Mouse (Mus musculus): ENCODE data around the gene Tceanc2.

Gene Tceanc2

GRCm38 (mm10) chr4:107179561-107179960, 645 bp upstream of the Tceanc2 start:
- in situ Hi-C loops (cut with MboI, MseI): loop anchor here (10.0 kb wide), 1 partner anchor 345 kb away; no protein-coding TSS in a partner anchor

GRCm38 (mm10) chr4:107178182-107178829, 610 bp downstream of the Tceanc2 start, which contains the start of gene Tmem59:
TSS of gene Tmem59 (plus strand) at chr4:107178399.
- in situ Hi-C loops (cut with MboI, MseI): loop anchor here (10.0 kb wide), 1 partner anchor 344 kb away; no protein-coding TSS in a partner anchor

GRCm38 (mm10) chr4:107177506-107177905, 1.4 kb downstream of the Tceanc2 start:
- in situ Hi-C loops (cut with MboI, MseI): loop anchor here (10.0 kb wide), 1 partner anchor 343 kb away; no protein-coding TSS in a partner anchor

- in situ Hi-C loops (cut with MboI, MseI): no loop called here
These were observed 11.1 kb downstream of the Tceanc2 start for GRCm38 (mm10) chr4:107167798-107168197.

- in situ Hi-C loops (cut with MboI, MseI): no loop called here
These were observed 12.2 kb downstream of the Tceanc2 start for GRCm38 (mm10) chr4:107166700-107167099.

- in situ Hi-C loops (cut with MboI, MseI): no loop called here
These were observed 14.9 kb downstream of the Tceanc2 start for GRCm38 (mm10) chr4:107163756-107164587.

- in situ Hi-C loops (cut with MboI, MseI): no loop called here
These were observed 15.6 kb downstream of the Tceanc2 start for GRCm38 (mm10) chr4:107163341-107163740.

GRCm38 (mm10) chr4:107160181-107160580, 18.7 kb downstream of the Tceanc2 start:
- in situ Hi-C loops (cut with MboI, MseI): no loop called here

GRCm38 (mm10) chr4:107159166-107159773, 19.6 kb downstream of the Tceanc2 start:
- in situ Hi-C loops (cut with MboI, MseI): loop anchor here (5.0 kb wide), 1 partner anchor 342 kb away; no protein-coding TSS in a partner anchor

- in situ Hi-C loops (cut with MboI, MseI): loop anchor here (5.0 kb wide), 1 partner anchor 340 kb away; no protein-coding TSS in a partner anchor
These were observed 21.9 kb downstream of the Tceanc2 start for GRCm38 (mm10) chr4:107156983-107157401.

- in situ Hi-C loops (cut with MboI, MseI): no loop called here
These were observed 26.3 kb downstream of the Tceanc2 start for GRCm38 (mm10) chr4:107152571-107152970.

GRCm38 (mm10) chr4:107150991-107151390, 27.9 kb downstream of the Tceanc2 start:
- in situ Hi-C loops (cut with MboI, MseI): no loop called here

GRCm38 (mm10) chr4:107143511-107143910, 35.4 kb downstream of the Tceanc2 start:
- in situ Hi-C loops (cut with MboI, MseI): no loop called here

GRCm38 (mm10) chr4:107139836-107140631, 38.9 kb downstream of the Tceanc2 start:
- in situ Hi-C loops (cut with MboI, MseI): no loop called here

GRCm38 (mm10) chr4:107138948-107139835, 39.7 kb downstream of the Tceanc2 start:
- in situ Hi-C loops (cut with MboI, MseI): no loop called here

- in situ Hi-C loops (cut with MboI, MseI): no loop called here
These were observed 42.4 kb downstream of the Tceanc2 start for GRCm38 (mm10) chr4:107136531-107136930.

- in situ Hi-C loops (cut with MboI, MseI): no loop called here
These were observed 43.3 kb downstream of the Tceanc2 start for GRCm38 (mm10) chr4:107135663-107136062.

GRCm38 (mm10) chr4:107134891-107135290, 44.0 kb downstream of the Tceanc2 start:
- in situ Hi-C loops (cut with MboI, MseI): no loop called here

- in situ Hi-C loops (cut with MboI, MseI): no loop called here
These were observed 48.4 kb downstream of the Tceanc2 start for GRCm38 (mm10) chr4:107130534-107130933.

GRCm38 (mm10) chr4:107129373-107129772, 49.5 kb downstream of the Tceanc2 start:
- in situ Hi-C loops (cut with MboI, MseI): no loop called here
